Mouse (Mus musculus) T-helper 2 cell (primary cell): ENCODE measurements around the gene Olfr490.

ENCODE experiments used
- in situ Hi-C: fragments of 300-600 bp; cut with MboI, MseI; formaldehyde crosslinking; loops from one replicate; pipeline ENCODE4 v1.15.1; 2025; ENCODE audit warnings: high pct_unique_total_duplicates

Olfr490 gene

GRCm38 (mm10) chr7:108288834-108289233 is at the start of gene Olfr490:
Gene Olfr490, minus strand, starts transcription at chr7:108288934.
- in situ Hi-C loops: no loop called here

- in situ Hi-C loops: no loop called here
These were observed 34.8 kb upstream of the Olfr490 start, which contains the start of gene Olfr492 for GRCm38 (mm10) chr7:108323574-108323973. Gene Olfr492, minus strand, starts transcription at chr7:108323674.

- in situ Hi-C loops: no loop called here
These were observed 24.4 kb upstream of the Olfr490 start, which contains the start of gene Olfr491 for GRCm38 (mm10) chr7:108313151-108313550. Gene Olfr491, plus strand, starts transcription at chr7:108313451.

GRCm38 (mm10) chr7:108258247-108258646 is 30.5 kb downstream of the Olfr490 start, which contains the start of gene Olfr488:
Gene Olfr488, minus strand, starts transcription at chr7:108258347.
- in situ Hi-C loops: no loop called here
